Mouse (Mus musculus) liver, embryonic 14.5 days (tissue): ENCODE results near the gene Dusp7.

ENCODE experiments used
- CTCF ChIP-seq: IDR thresholded peaks from 2 replicates; pipeline ENCODE4 v1.5.1; 2016; ENCODE audit warnings: antibody characterized with exemption, low read depth, control low read depth
- EP300 ChIP-seq: IDR thresholded peaks from 2 replicates; pipeline ENCODE4 v1.6.1; 2016; ENCODE audit warnings: antibody characterized with exemption, low read depth

DNA sequence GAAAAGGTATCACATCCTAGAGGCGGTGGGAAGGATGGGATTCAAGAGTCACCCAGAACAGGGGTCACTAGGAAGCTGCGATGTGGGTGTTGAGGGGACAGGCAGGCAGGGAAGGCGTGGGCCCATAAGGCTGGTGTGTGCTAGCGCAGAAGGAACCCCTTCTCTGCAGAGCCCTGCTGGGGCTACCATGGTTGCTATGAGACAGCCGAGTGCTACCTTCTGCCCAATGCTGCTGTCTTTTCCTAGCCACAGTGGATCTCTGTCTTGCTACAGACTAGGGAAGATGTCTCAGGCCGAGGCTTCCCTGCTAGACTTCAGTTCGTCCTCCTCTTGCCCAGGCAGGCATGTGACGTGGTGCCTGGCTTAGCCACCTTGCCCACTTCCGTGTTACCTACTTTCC lies 25.9 kb upstream of the Dusp7 start:
- no peak for TF ChIP-seq CTCF
- TF ChIP-seq EP300: no peak
